Mouse (Mus musculus) heart, adult 2 months (tissue): ENCODE measurements at regions not wholly inside any gene's neighbourhood (a gene's known extent, or its start where the extent isn't known, plus 50 kb on each side); places are given as distances from the start of the nearest gene placed in this dataset.

ENCODE experiments used
- DNase-seq, 2 experiments: peaks; one replicate each; pipeline ENCODE4 v3.0.0; 2021
- H3K27ac ChIP-seq: fragments of 200-600 bp; 2 replicates; pipeline ENCODE4 v1.8.1; 2022
- H3K27me3 ChIP-seq: fragments of 200-500 bp; 2 replicates; pipeline ENCODE4 v1.6.1; 2012; ENCODE audit warnings: mild to moderate bottlenecking, low read length, inconsistent platforms, mixed read lengths; ENCODE audit not compliant: control insufficient read depth, insufficient read depth
- H3K36me3 ChIP-seq: fragments of 200-500 bp; 2 replicates; pipeline ENCODE4 v1.6.1; 2012; ENCODE audit warnings: low read length, inconsistent platforms; ENCODE audit not compliant: control insufficient read depth, insufficient read depth
- H3K4me1 ChIP-seq: fragments of 200-500 bp; 2 replicates; pipeline ENCODE4 v1.6.1; 2011; ENCODE audit warnings: low read length; ENCODE audit not compliant: control insufficient read depth, insufficient read depth
- H3K4me3 ChIP-seq: fragments of 200-600 bp; 2 replicates; pipeline ENCODE4 v1.8.1; 2022
- H3K79me2 ChIP-seq: fragments of 200-500 bp; replicated peaks from 2 replicates; pipeline ENCODE4 v1.6.1; 2012; ENCODE audit warnings: mild to moderate bottlenecking, inconsistent platforms, low read length, moderate library complexity, mixed read lengths; ENCODE audit not compliant: control insufficient read depth, insufficient read depth
- H3K9ac ChIP-seq: fragments of 200-500 bp; 2 replicates; pipeline ENCODE4 v1.6.1; 2012; ENCODE audit warnings: low read depth, mild to moderate bottlenecking, control low read depth, inconsistent platforms, low read length, mixed read lengths
- CTCF ChIP-seq: fragments of 200-600 bp; IDR thresholded peaks from 2 replicates; pipeline ENCODE4 v1.8.1; 2022; ENCODE audit warnings: antibody characterized with exemption, mild to moderate bottlenecking, moderate library complexity
- EP300 ChIP-seq: fragments of 200-500 bp; IDR thresholded peaks from 2 replicates; pipeline ENCODE4 v1.6.1; 2011; ENCODE audit warnings: low read depth, low read length, control low read depth; ENCODE audit not compliant: insufficient read depth
- POLR2A ChIP-seq: fragments of 200-500 bp; IDR thresholded peaks from 2 replicates; pipeline ENCODE4 v1.6.1; 2011; ENCODE audit warnings: mild to moderate bottlenecking, low read depth, low read length, control low read depth; ENCODE audit not compliant: insufficient read depth
- WGBS: fragments of 180-500 bp; shearing (Covaris S2); methylation state at CpG from one replicate; pipeline ENCODE4 v1.1.7; 2018; 5-methylcytosine and 5-hydroxymethylcytosine counted together
- intact Hi-C: fragments of 180-260 bp; cut with DNase I; formaldehyde crosslinking; loops from one replicate; pipeline ENCODE4 v1.15.1; 2025

DNA sequence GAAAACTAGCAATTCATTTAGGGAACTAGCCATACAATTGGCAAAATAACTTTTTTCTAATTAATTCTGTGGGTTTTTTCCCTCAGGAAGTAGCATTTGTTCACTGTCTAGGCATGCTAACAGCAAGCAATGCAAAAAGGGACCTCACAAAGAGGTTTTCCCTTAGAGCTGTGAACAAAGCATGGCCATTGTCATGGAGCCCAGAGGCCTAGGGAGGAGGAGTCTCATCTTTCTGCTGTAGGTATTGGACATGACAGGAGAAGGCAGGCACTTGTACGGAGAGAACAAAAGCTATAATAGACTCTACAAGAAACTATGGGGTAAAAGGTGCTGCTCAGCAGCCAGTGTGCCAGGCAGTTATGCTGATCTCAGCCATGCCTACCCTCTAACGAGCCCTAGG, 666.8 kb upstream of the Igfbp3 start:
- intact Hi-C loops: no loop called here
- Histone ChIP-seq H3K4me1 (no peaks in the 10 kb centered on the region), H3K4me3 (no peak overlapping the region), H3K79me2 (no peaks in the 10 kb centered on the region), H3K27me3 (no peaks in the 10 kb centered on the region), H3K27ac (no peak overlapping the region), H3K9ac (no peak overlapping the region), H3K36me3 (no peaks in the 10 kb centered on the region)
- TF ChIP-seq POLR2A (no peak), CTCF (no peak)
- DNase-seq: no peak
- 73% methylated on average over 2 of the region's 2 CpGs for WGBS

DNA sequence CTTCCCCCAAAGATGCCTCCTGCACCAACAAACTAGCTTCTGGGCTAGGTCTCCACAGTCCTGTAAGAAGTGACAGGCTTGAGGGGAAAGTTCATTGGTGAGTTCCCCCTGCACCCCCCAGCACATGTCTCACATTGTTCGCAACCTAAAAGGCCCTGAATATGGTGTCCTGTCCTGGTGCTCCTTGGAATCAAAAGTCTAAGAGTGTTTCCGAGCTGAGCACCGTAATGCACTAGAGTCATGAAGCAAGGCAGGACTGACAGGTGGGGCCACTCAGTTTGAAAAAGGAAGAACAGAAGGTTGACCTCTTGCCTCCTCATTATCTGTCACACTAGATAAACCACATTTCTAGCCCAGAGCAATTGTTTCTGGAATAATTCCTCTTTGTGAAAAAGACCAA, 650.4 kb upstream of the Igfbp3 start:
- Histone ChIP-seq H3K27me3 (no peaks in the 10 kb centered on the region), H3K79me2 (no peaks in the 10 kb centered on the region), H3K27ac (no peak overlapping the region), H3K36me3 (no peaks in the 10 kb centered on the region), H3K4me3 (no peak overlapping the region), H3K4me1 (no peaks in the 10 kb centered on the region), H3K9ac (no peak overlapping the region)
- intact Hi-C loops: loop anchor here (5.0 kb wide), 1 partner anchor 647 kb away; no protein-coding TSS in a partner anchor
- TF ChIP-seq POLR2A (no peak), EP300 (no peak), CTCF (no peak)
- no peak for DNase-seq
- 54% methylated on average over 3 of the region's 3 CpGs for WGBS

DNA sequence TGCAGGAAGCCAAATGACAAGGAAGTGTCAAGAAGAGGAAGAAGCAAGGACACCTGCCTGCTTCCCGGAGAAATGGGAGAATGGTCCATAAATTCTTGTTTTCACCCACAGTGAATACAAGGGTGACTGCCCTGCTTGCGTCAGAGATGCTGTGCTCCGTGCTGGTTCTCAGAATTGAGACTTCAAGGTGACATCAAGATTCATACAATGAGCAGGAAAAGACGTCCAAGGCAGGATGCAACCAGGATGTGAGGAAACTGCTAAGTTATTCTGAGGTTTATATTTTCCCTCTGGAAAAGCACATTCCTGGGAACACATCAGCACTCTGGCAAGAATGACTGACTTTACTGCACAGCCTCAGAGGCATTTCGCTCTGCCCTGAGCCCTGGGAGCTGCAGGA, 650.0 kb upstream of the Igfbp3 start:
- intact Hi-C loops: loop anchor here (5.0 kb wide), 1 partner anchor 646 kb away; no protein-coding TSS in a partner anchor

DNA sequence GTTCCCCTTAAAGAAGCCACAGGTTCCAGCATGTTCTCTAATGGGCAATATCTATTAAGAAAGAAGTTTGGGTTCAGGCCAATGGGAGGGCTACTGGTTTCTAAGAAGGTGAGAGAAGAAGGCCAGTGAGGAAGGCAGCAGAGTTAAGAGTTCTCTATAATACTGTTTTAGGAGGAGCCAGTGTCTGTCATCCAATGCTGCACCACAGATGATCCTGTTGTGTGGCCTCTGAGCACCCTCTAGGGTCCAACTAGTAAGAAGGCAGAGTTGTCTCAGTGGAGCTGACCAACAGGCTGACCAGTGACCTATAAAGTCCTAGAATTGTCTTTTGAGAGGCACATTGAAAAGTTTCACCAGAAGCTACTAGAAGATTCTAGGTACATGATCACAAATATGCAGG, 648.8 kb upstream of the Igfbp3 start:
- no peak overlapping the region for H3K9ac ChIP-seq
- TF ChIP-seq CTCF (peak; percentile 65), EP300 (no peak), POLR2A (no peak)
- no peak overlapping the region for H3K27ac ChIP-seq
- H3K36me3 ChIP-seq: no peaks in the 10 kb centered on the region
- no peaks in the 10 kb centered on the region for H3K27me3 ChIP-seq
- no peaks in the 10 kb centered on the region for H3K79me2 ChIP-seq
- H3K4me1 ChIP-seq: no peaks in the 10 kb centered on the region
- H3K4me3 ChIP-seq: no peak overlapping the region
- DNase-seq: peak; percentile 27 to 34
- intact Hi-C loops: loop anchor here (5.0 kb wide), 1 partner anchor 645 kb away; no protein-coding TSS in a partner anchor

More for the DNA sequence above, 650.0 kb upstream of the Igfbp3 start:
- no peak for DNase-seq
- H3K4me1 ChIP-seq: no peaks in the 10 kb centered on the region
- H3K27me3 ChIP-seq: no peaks in the 10 kb centered on the region
- no peaks in the 10 kb centered on the region for H3K36me3 ChIP-seq
- 30% methylated on average over 5 of the region's 5 CpGs for WGBS
- H3K27ac ChIP-seq: no peak overlapping the region
- H3K9ac ChIP-seq: no peak overlapping the region
- TF ChIP-seq CTCF (no peak), POLR2A (no peak), EP300 (no peak)
- H3K79me2 ChIP-seq: no peaks in the 10 kb centered on the region
- H3K4me3 ChIP-seq: no peak overlapping the region

DNA sequence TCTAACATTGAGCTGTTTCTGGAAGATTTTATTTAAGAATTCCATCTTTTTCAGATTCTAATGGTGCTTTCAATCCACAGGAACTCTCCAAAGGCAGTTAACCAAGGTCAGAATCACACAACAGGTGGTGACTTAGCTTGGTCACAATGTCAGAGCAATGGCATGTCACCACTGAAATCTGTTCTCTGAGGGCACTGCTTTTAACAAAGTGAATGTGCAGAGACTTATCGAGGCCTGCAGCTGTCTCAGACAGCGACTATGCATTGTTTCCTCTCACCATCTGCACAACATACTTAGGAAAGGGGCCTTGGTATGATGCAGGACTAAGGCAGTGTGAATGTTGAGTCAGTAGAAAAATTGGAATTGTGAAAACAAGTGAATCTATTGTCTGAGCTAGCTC, 638.9 kb upstream of the Igfbp3 start:
- no peak overlapping the region for H3K9ac ChIP-seq
- DNase-seq: no peak
- 37% methylated on average over 2 of the region's 2 CpGs for WGBS
- TF ChIP-seq CTCF: no peak
- no peak for TF ChIP-seq POLR2A
- no peak for TF ChIP-seq EP300
- H3K27me3 ChIP-seq: no peaks in the 10 kb centered on the region
- no peak overlapping the region for H3K27ac ChIP-seq
- H3K4me1 ChIP-seq: no peaks in the 10 kb centered on the region
- intact Hi-C loops: no loop called here
- H3K4me3 ChIP-seq: no peak overlapping the region
- H3K36me3 ChIP-seq: no peaks in the 10 kb centered on the region
- H3K79me2 ChIP-seq: no peaks in the 10 kb centered on the region

DNA sequence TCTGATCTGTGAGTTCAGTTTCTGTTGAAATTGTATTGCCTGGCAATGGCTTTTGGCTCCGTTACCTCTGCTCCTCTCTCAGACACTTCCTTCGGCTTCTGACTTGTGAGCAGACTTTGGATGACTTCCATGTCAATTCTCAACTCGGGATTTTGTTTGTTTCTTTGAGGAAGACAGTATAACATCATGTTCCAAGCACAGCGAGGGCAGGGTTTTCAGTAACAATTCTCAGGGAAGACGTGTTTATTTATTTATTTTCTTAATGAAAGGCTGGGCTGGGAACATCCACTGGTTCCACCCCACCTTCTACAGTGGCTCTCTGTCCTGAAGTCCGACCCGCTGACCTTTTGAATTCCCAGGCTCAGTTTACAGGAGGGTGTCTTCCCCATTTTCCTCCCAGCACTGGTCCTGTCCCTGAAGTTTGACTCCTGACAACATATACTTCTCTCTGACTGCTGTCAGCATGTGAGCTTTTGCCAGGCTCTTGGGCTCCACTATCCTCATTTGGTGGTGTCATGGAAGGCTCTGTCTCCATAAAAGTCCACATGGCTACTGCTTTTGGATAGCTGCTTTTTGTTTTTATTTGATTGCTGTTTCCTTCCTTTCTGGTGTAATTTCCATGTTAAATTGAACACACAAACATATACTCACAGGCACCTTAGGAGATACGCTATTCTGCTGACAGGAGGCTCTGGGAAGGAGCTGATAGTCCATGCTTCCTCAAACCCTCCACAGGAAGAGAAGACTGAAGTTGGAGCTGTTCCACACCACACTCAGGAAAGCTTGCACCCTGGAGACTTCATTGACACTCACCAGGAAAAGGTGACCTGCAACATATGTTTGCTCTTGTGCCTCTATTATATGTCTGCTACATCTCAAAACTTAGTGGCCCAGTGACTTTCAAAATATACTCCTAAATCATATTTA, 624.9 kb upstream of the Igfbp3 start:
- WGBS: 29% methylated on average over 8 of the region's 8 CpGs
- no peak overlapping the region for H3K4me3 ChIP-seq
- H3K36me3 ChIP-seq: no peaks in the 10 kb centered on the region
- H3K79me2 ChIP-seq: no peaks in the 10 kb centered on the region
- no peaks in the 10 kb centered on the region for H3K27me3 ChIP-seq
- peaks cover 4% of the 10 kb centered on the region for H3K4me1 ChIP-seq
- peak; percentile 41 to 52 for DNase-seq
- peak overlapping the region; percentile 77 for H3K27ac ChIP-seq
- no peak overlapping the region for H3K9ac ChIP-seq
- intact Hi-C loops: loop anchor here (10.0 kb wide), 3 partner anchors 334 to 624 kb away; partner anchors contain the start of gene Igfbp3
- no peak for TF ChIP-seq CTCF
- TF ChIP-seq EP300: no peak
- TF ChIP-seq POLR2A: no peak
